Mouse (Mus musculus): ENCODE data around the gene Rap1gds1. TPM values are rescaled to one million over a fixed set of nuclear protein-coding genes. Genes with fewer than 3 reads are reported as not detected.

Rap1gds1 gene
- polyA plus RNA-seq, 1 experiment, result 15.4 TPM

DNA sequence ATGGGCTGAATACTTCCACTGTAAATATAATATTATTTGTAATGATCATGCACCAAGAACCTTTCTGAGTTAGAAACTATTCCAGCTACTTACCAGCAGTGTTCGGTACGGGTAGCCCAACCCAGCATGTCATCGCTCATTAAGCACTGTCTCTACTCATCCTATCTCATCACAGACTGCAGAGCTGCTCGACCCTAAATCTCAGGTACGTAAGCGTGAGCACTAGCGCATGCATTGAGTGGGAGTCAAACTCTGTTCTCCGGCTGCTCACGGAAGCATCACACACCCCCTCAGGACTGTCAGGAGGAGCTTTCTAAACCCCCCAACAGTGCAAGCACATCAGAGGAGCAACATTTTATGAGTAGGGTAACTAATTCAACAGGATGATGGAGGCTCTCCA is 107.4 kb downstream of the Rap1gds1 start:
- WGBS, result 94% methylated on average over 9 of the region's 9 CpGs
- Histone ChIP-seq H3K36me3 (ENCODE audit: control insufficient read depth, insufficient read depth, low read length) (peaks cover 6% of the 10 kb centered on the region), H3K4me1 (ENCODE audit: control insufficient read depth, insufficient read depth, insufficient read length) (no peaks in the 10 kb centered on the region), H3K4me3 (ENCODE audit: extremely low read depth, insufficient read depth, insufficient read length) (no peak overlapping the region), H3K27ac (ENCODE audit: insufficient read depth, low read length) (no peak overlapping the region), H3K27me3 (ENCODE audit: control insufficient read depth, insufficient read depth, low read length) (no peaks in the 10 kb centered on the region)
- TF ChIP-seq POLR2A (IDR thresholded peaks at IDR 0.05; ENCODE audit: low read depth, low read length), result no peak
- TF ChIP-seq CTCF (IDR thresholded peaks at IDR 0.05; ENCODE audit: extremely low read depth, insufficient read depth, insufficient read length, insufficient replicate concordance), result no peak
- DNase-seq (ENCODE audit: low read depth in 1 of 2, low spot score in 2 of 2), result no peak

DNA sequence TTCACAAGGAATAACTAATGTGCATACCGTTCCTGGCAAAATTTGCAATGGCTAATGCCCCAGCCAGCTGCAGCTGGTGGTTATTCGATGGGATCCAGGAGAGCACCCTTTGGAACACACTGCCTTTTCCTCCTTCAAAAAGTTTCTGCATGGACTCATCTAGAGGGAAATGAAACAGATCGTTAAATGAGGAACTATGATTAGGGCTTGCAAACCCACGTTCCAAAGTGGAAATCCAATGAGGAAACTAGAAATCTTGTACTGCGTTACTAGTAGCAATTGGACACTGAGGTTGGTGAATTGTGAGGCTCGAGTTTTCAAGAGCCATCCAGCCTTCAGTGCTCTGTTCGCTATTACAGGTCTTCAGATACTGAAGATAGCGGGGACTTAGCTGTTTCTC is 116.5 kb downstream of the Rap1gds1 start:
- no peak for DNase-seq (ENCODE audit: low read depth in 1 of 2, low spot score in 2 of 2)
- WGBS, result 81% methylated on average over 8 of the region's 8 CpGs
- Histone ChIP-seq H3K36me3 (ENCODE audit: control insufficient read depth, insufficient read depth, low read length) (peaks cover 38% of the 10 kb centered on the region), H3K27me3 (ENCODE audit: control insufficient read depth, insufficient read depth, low read length) (no peaks in the 10 kb centered on the region), H3K4me3 (ENCODE audit: extremely low read depth, insufficient read depth, insufficient read length) (no peak overlapping the region), H3K27ac (ENCODE audit: insufficient read depth, low read length) (no peak overlapping the region), H3K4me1 (ENCODE audit: control insufficient read depth, insufficient read depth, insufficient read length) (no peaks in the 10 kb centered on the region)
- TF ChIP-seq POLR2A (IDR thresholded peaks at IDR 0.05; ENCODE audit: low read depth, low read length) (no peak), CTCF (IDR thresholded peaks at IDR 0.05; ENCODE audit: extremely low read depth, insufficient read depth, insufficient read length, insufficient replicate concordance) (no peak)

- H3K4me3 ChIP-seq (ENCODE audit: extremely low read depth, insufficient read depth, insufficient read length), result no peak overlapping the region
- H3K27me3 ChIP-seq (ENCODE audit: control insufficient read depth, insufficient read depth, low read length), result no peaks in the 10 kb centered on the region
- TF ChIP-seq CTCF (IDR thresholded peaks at IDR 0.05; ENCODE audit: extremely low read depth, insufficient read depth, insufficient read length, insufficient replicate concordance), result no peak
- no peak for TF ChIP-seq POLR2A (IDR thresholded peaks at IDR 0.05; ENCODE audit: low read depth, low read length)
- peaks cover 35% of the 10 kb centered on the region for H3K36me3 ChIP-seq (ENCODE audit: control insufficient read depth, insufficient read depth, low read length)
- no peak overlapping the region for H3K27ac ChIP-seq (ENCODE audit: insufficient read depth, low read length)
- WGBS, result 95% methylated on average over 7 of the region's 7 CpGs
- no peaks in the 10 kb centered on the region for H3K4me1 ChIP-seq (ENCODE audit: control insufficient read depth, insufficient read depth, insufficient read length)
- DNase-seq (ENCODE audit: low read depth in 1 of 2, low spot score in 2 of 2), result no peak
Measured at GRCm38 (mm10) chr3:138955220-138955619, 119.8 kb downstream of the Rap1gds1 start.

GRCm38 (mm10) chr3:138949081-138949480 is 125.9 kb downstream of the Rap1gds1 start:
- H3K36me3 ChIP-seq (ENCODE audit: control insufficient read depth, insufficient read depth, low read length), result peaks cover 26% of the 10 kb centered on the region
- no peak for DNase-seq (ENCODE audit: low read depth in 1 of 2, low spot score in 2 of 2)
- H3K27me3 ChIP-seq (ENCODE audit: control insufficient read depth, insufficient read depth, low read length), result no peaks in the 10 kb centered on the region
- H3K4me1 ChIP-seq (ENCODE audit: control insufficient read depth, insufficient read depth, insufficient read length), result no peaks in the 10 kb centered on the region
- no peak overlapping the region for H3K4me3 ChIP-seq (ENCODE audit: extremely low read depth, insufficient read depth, insufficient read length)
- 95% methylated on average over 9 of the region's 9 CpGs for WGBS
- no peak overlapping the region for H3K27ac ChIP-seq (ENCODE audit: insufficient read depth, low read length)
- no peak for TF ChIP-seq POLR2A (IDR thresholded peaks at IDR 0.05; ENCODE audit: low read depth, low read length)
- no peak for TF ChIP-seq CTCF (IDR thresholded peaks at IDR 0.05; ENCODE audit: extremely low read depth, insufficient read depth, insufficient read length, insufficient replicate concordance)

DNA sequence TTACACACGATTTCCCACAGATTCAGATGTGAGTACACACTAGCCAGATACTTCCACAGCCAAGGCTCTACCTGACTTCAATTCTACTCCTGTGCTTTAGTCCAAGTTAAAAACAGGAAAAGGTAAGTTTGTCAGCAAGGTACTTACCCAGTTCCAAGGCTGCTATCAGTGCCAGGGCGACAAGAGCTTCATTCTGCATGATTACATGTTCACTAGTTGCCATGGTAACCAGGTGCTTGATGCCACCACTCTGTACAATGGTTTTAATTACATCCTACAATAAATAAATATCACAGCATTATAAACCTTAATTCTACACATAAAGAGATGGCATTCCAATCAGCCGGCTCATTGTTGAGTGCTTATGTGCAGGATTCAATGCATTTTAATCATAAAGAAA is 129.5 kb downstream of the Rap1gds1 start:
- no peaks in the 10 kb centered on the region for H3K4me1 ChIP-seq (ENCODE audit: control insufficient read depth, insufficient read depth, insufficient read length)
- no peak for DNase-seq (ENCODE audit: low read depth in 1 of 2, low spot score in 2 of 2)
- no peak overlapping the region for H3K27ac ChIP-seq (ENCODE audit: insufficient read depth, low read length)
- WGBS, result 96% methylated on average over 3 of the region's 3 CpGs
- no peak overlapping the region for H3K4me3 ChIP-seq (ENCODE audit: extremely low read depth, insufficient read depth, insufficient read length)
- TF ChIP-seq POLR2A (IDR thresholded peaks at IDR 0.05; ENCODE audit: low read depth, low read length) (no peak), CTCF (IDR thresholded peaks at IDR 0.05; ENCODE audit: extremely low read depth, insufficient read depth, insufficient read length, insufficient replicate concordance) (no peak)
- no peaks in the 10 kb centered on the region for H3K27me3 ChIP-seq (ENCODE audit: control insufficient read depth, insufficient read depth, low read length)
- H3K36me3 ChIP-seq (ENCODE audit: control insufficient read depth, insufficient read depth, low read length), result peaks cover 27% of the 10 kb centered on the region

DNA sequence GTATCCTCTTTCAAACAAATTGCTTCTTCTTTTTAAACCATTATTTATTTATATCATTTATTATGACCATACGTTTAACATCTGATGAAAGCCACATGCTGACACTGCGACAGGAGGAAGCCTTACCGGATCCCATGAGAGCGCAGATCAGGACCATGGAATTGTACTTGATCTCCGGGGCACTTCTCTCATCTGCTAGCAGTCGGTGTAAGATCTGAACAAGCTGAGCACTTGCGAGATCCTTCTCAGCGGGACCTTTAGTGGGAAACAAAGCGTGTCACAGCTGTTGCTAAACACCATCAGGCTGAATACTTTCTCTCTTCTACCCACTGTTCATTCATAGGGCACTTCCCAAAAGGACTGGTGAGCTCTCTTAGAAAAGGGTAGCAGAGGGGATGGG is 133.4 kb downstream of the Rap1gds1 start:
- Histone ChIP-seq H3K27me3 (ENCODE audit: control insufficient read depth, insufficient read depth, low read length) (no peaks in the 10 kb centered on the region), H3K4me3 (ENCODE audit: extremely low read depth, insufficient read depth, insufficient read length) (no peak overlapping the region), H3K4me1 (ENCODE audit: control insufficient read depth, insufficient read depth, insufficient read length) (no peaks in the 10 kb centered on the region), H3K36me3 (ENCODE audit: control insufficient read depth, insufficient read depth, low read length) (peaks cover 37% of the 10 kb centered on the region), H3K27ac (ENCODE audit: insufficient read depth, low read length) (no peak overlapping the region)
- TF ChIP-seq CTCF (IDR thresholded peaks at IDR 0.05; ENCODE audit: extremely low read depth, insufficient read depth, insufficient read length, insufficient replicate concordance), result no peak
- WGBS, result 93% methylated on average over 9 of the region's 9 CpGs
- DNase-seq (ENCODE audit: low read depth in 1 of 2, low spot score in 2 of 2), result no peak

GRCm38 (mm10) chr3:138937241-138937640 is 137.8 kb downstream of the Rap1gds1 start:
- H3K4me3 ChIP-seq (ENCODE audit: extremely low read depth, insufficient read depth, insufficient read length), result no peak overlapping the region
- DNase-seq (ENCODE audit: low read depth in 1 of 2, low spot score in 2 of 2), result no peak
- no peak for TF ChIP-seq CTCF (IDR thresholded peaks at IDR 0.05; ENCODE audit: extremely low read depth, insufficient read depth, insufficient read length, insufficient replicate concordance)
- TF ChIP-seq POLR2A (IDR thresholded peaks at IDR 0.05; ENCODE audit: low read depth, low read length), result no peak
- peaks cover 24% of the 10 kb centered on the region for H3K36me3 ChIP-seq (ENCODE audit: control insufficient read depth, insufficient read depth, low read length)
- no peaks in the 10 kb centered on the region for H3K27me3 ChIP-seq (ENCODE audit: control insufficient read depth, insufficient read depth, low read length)
- WGBS, result 93% methylated on average over 10 of the region's 10 CpGs
- H3K4me1 ChIP-seq (ENCODE audit: control insufficient read depth, insufficient read depth, insufficient read length), result no peaks in the 10 kb centered on the region
- no peak overlapping the region for H3K27ac ChIP-seq (ENCODE audit: insufficient read depth, low read length)
